Mouse (Mus musculus): ENCODE data around the gene Zfp59.
"Not testable (repeated sequence)": the region's sequence is repeated elsewhere in the genome, so short reads cannot be mapped to it uniquely, and the experiment has no call there.

Zfp59 gene

GRCm38 (mm10) chr7:27862578-27862977, 24.2 kb downstream of the Zfp59 start:
- not testable (repeated sequence) for DNase-seq (ENCODE audit: low spot score in 2 of 2)

GRCm38 (mm10) chr7:27881721-27882120, 43.3 kb downstream of the Zfp59 start:
- DNase-seq (ENCODE audit: low spot score in 2 of 2), result no peak

GRCm38 (mm10) chr7:27900601-27901000, 62.2 kb downstream of the Zfp59 start:
- no peak for DNase-seq (ENCODE audit: low spot score in 2 of 2)

GRCm38 (mm10) chr7:27905061-27905848, 66.8 kb downstream of the Zfp59 start:
- no peak for DNase-seq (ENCODE audit: low spot score in 2 of 2)

Measured in thymus, postnatal 10 days (tissue).